Mouse (Mus musculus) NIH3T3 (cell line): ENCODE measurements around the gene Vegfa.

Experiments
- DNase-seq: peaks from one replicate; pipeline ENCODE4 v3.0.0-alpha.2; 2012; ENCODE audit warnings: low read depth

Vegfa gene

GRCm38 (mm10) chr17:46032257-46032991 lies at the start of gene Vegfa:
Vegfa (minus strand) TSS chr17:46032369.
- peak; percentile 96 for DNase-seq

- peak; percentile 33 for DNase-seq
Observed at GRCm38 (mm10) chr17:46081657-46082056, 49.5 kb upstream of the Vegfa start.

- DNase-seq: no peak
Observed at GRCm38 (mm10) chr17:46081042-46081441, 48.9 kb upstream of the Vegfa start.

DNA sequence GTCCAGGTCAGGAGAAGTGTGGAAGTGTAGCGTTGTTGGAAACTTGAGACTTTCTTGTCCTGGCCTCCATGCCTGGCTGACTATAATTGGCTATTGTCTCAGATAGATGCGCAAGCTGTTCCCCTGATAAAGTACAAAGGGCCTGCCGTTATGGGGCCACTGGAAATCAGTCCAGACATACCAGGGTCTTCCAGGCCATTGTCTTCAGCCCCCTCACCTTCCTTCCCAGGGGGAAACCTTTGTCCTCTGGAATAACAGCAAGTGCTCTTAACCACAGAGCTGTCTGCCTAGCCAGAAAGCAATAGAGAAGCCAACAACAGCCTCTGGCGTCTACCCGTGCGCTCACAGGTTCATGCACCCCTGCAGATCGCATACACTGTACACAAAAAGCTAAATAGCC lies 48.2 kb upstream of the Vegfa start:
- DNase-seq: no peak

- DNase-seq: no peak
Observed at GRCm38 (mm10) chr17:46079037-46079436, 46.9 kb upstream of the Vegfa start.

DNA sequence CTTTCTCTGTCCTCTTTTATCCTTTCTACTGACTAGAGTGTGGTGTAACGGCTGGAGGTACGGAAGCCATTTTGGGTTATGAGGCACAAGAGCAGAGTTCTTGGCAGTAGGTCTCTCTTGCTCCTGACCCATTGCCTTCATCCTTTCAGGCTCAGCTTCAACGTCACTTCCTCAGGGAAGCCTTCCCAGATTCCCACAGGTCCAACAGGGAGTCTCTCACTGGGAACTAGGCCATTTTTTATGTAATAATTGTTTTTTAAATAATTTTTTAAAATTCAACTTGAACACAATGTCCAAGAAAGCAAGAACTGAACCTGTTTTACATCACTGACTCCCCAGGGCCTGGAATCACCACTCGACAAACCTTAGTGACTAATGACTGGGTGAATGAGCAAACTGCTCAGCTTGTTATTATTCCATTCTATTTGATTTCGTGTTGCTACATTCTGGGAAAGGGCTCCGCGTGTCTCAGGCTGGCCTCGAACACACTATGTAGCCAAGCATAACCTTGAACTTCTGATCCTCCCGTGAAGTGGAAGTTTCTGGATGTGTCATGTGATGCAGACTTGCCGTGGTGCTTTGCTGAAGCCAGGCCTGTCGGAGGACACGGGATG lies 45.9 kb upstream of the Vegfa start:
- DNase-seq: peak; percentile 52

DNA sequence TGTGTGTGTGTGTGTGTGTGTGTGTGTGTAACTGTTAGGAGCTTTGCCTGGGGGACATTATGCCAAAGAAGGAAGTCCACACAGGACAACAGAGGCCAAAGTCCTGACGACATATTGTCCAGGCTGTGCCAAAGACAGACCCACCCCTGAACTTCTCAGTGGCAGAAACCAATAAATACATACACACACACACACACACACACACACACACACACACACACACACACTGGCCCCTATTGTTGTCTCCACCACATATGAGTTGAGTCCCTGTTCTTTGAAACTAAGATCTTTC lies 44.0 kb upstream of the Vegfa start:
- DNase-seq: no peak

DNA sequence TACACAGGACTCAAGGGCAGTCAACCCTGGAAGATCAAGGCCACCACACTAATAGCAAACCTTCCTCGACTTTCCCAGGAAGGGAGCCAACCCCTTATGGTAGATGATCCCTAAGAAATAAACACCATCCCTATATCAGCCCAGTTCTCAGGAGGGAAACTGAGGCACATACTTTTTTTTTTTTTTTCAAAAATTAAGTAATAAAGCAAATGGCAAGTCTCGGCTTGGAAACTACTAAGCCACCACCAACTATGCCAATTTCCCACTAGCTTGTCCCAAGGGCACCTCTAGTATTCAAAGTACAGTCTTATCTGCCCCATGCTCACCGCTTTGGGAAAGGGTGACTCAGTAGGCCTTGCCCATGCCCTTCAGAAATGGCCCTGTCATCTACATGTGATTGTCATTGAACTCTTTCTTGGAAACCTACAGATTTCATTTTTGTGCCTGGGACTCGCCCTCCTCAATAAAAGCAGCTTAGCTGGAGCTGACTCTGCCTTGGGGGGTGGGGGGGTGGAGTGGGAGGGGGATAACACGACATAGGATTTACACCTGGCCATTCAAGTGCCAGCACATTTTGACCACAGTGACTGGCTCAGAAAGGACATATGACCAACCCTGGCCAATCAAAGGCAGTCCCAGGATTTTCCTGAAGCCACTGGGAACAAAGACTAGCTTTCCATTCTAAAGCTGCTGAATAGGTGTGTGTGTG lies 43.5 kb upstream of the Vegfa start:
- no peak for DNase-seq

DNA sequence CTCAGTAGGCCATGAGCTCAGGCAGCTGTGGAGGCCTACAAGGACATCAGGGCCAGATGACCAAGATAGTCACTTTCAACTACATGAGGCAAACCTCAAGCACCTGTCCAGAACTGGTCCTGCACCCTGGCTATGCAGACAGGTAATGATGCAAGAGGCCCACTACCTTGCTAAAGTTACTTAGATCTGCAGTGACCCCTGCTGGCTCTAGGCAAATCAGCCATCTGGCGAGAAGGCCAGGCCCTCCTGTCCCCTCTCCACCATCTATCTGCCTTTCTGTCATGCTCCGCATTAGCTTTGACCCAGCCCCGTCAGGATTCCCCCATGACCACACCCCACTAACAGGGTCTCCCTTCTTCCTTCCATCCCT lies 42.9 kb upstream of the Vegfa start:
- DNase-seq: peak; percentile 57

DNA sequence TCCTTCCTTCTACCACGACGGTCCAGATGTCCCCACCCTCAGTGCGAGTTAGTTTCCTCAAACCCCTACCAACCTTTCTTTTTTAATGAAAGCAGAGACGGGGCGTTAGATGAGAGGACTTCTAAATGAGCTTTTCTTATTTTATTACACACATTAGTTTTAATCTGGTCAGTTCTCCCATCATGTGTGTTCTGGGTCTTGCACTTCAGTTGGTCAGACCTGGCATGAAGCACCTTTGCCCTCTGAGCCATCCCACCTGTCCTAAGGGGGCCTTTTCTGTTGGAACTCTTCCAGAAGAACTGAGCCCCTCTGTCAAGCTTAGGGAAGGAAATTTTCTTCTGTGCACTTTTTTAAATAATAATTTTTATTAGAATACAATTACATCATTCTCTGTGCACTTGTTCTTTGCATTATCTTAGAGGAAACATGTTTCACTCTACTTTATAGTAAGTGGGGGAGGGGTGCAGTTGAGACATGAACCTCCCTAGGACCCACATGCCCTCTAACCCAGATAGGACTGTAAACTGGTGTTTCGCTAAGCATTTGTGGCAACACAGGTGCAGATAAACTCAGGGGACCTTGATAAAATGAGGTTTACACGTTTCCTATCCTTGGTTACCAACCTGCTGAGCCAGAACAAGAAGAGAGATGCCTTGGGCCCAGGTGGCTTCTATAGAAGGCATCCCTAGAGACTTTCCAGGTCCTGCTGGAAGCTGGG lies 42.4 kb upstream of the Vegfa start:
- DNase-seq: no peak

- DNase-seq: peak; percentile 95
Observed at GRCm38 (mm10) chr17:46073730-46074301, 41.6 kb upstream of the Vegfa start.

- DNase-seq: peak; percentile 52
Observed at GRCm38 (mm10) chr17:46071531-46071930, 39.4 kb upstream of the Vegfa start.

DNA sequence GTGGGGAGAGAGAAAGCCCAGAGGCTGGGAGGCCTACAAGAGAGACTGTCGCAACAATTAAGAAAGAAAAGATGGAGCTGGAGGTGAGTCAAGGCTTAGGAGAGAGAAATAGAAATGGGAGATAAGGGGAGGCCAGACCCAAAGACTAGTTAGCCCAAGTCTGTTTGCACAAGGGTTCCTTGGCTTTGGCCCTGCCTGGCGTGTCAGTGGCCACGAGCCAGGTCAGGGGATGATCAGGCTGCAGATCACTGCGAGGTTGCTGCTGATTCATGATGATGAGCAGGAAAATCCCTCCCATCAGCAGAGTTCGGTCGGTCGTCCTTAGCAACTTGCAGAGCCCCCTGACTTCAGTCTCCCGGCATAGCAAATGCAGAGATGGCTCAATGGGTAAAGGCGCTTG lies 37.9 kb upstream of the Vegfa start:
- peak; percentile 88 for DNase-seq

DNA sequence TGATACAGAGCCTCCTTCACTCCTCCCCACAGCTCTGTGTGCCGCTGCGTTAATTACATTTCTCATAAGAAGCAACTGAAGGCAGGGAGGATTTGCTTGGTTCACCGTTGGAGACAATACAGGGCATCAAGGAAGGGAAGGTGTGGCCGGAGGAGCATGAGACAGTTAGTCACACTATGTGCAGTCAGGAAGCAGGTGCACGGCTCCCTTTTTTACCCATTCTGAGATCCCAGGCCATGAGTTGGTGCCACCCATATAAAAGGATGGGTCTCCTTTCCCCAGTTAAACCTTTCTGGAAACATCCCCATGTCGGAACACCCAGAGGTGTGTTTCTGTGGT lies 31.8 kb upstream of the Vegfa start:
- DNase-seq: no peak

GRCm38 (mm10) chr17:46063283-46063973 lies 31.3 kb upstream of the Vegfa start:
- DNase-seq: no peak

GRCm38 (mm10) chr17:46060253-46060652 lies 28.1 kb upstream of the Vegfa start:
- no peak for DNase-seq

DNA sequence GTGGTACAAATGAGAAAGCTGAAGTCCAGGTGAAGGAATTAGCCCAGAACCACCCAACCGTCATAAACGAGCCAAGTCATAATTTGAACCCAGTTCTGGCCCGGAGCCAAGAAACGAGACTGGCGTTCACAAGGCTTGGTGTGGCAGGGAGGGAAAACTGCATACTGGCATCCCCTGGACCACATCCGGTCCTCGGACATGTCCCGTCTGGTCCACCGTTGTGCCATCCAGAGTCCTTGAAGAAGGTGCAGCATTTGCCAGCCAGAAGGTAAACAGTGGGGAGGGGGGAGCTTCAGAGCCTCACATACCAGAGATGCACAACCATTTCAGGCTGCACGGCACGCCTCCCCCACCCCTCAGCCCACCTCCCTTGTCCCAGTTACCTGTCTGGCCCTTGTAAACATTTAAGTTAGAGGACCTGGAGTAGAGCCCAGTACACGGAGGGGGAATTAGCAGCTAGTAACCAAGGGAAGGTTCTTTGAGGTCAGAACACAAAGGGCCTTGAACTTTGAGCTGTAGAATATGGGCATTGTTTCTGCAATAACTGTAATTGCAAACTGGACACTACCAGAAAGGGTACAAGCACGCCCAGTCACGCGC lies 27.2 kb upstream of the Vegfa start:
- no peak for DNase-seq

GRCm38 (mm10) chr17:46056288-46056687 lies 24.1 kb upstream of the Vegfa start:
- no peak for DNase-seq

GRCm38 (mm10) chr17:46055736-46056135 lies 23.6 kb upstream of the Vegfa start:
- no peak for DNase-seq

DNA sequence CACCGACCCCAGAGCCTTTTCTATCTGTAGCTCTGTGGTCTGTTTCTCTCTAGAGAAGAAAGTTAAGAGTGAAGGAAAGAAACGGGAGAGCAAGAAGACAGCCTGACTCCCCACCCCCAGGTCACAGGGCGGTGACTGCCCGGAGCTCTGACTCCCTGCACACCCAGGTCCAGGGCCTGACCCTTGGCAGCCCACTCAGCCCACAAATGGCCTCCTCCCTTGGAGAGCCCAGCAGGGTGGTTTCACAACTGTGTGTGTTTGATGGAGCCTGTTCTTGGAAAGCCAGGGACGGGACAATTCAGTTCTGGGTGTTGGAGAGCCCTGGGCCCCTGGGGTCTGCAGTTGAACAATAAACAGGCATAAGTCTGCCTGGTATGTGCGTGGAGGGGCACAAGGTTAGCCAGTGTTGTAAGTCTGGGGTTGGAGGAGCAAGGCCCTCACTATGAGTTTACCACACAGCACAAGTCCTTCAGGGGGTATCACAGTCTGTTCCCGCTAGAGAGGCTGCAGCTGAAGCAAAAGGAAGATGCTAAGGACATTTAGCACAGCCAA lies 21.2 kb upstream of the Vegfa start:
- no peak for DNase-seq

DNA sequence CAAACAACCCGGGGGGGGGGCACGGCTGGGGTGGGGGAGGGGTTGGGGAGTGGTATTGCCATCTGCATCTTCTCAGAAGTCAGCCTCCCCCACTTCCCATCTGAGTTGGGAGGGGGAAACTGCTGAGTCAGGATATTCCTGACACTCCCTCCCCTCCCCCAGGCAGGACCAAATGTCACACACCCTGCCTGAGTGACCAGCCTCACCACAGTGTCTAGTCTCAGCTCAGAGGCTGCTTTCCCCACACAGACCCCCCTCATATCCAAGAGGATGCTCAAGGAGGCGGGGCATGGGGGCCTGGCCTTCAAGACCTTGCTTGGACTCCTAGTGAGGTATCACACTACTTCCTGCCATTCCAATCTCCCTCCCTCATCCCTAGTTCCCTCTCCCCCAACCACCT lies 20.0 kb upstream of the Vegfa start:
- DNase-seq: no peak
